Mouse (Mus musculus) liver, embryonic 11.5 days (tissue): ENCODE data around the gene Fzr1. TPM values are rescaled to one million over a fixed set of nuclear protein-coding genes. Genes with fewer than 3 reads are reported as not detected.
A peak's percentile ranks its signal among the peaks of the same experiment; 100 is the strongest.

Experiments
- ATAC-seq: fragments of 200-750 bp; cut with Nextera tagmentation; replicated peaks from 2 replicates; pipeline ENCODE4 v1.8.0; 2017; ENCODE audit warnings: moderate number of reproducible peaks, mild to moderate bottlenecking, moderate TSS enrichment, moderate library complexity; ENCODE audit not compliant: low FRiP score
- DNase-seq: peaks from one replicate; pipeline ENCODE4 v3.0.0-alpha.2; 2017; ENCODE audit warnings: low spot score
- H3K27ac ChIP-seq: fragments of 300-500 bp; sonication (generic); 2 replicates; pipeline ENCODE4 v1.5.1; 2014; ENCODE audit warnings: mild to moderate bottlenecking, low read depth, low read length, control low read depth
- H3K27me3 ChIP-seq: fragments of 300-500 bp; sonication (generic); replicated peaks from 2 replicates; pipeline ENCODE4 v1.6.1; 2014; ENCODE audit warnings: low read length, mixed read lengths; ENCODE audit not compliant: control insufficient read depth, insufficient read depth
- H3K36me3 ChIP-seq: fragments of 300-500 bp; sonication (generic); 2 replicates; pipeline ENCODE4 v1.6.1; 2014; ENCODE audit warnings: mild to moderate bottlenecking, low read length, moderate library complexity, mixed read lengths; ENCODE audit not compliant: control insufficient read depth, insufficient read depth
- H3K4me1 ChIP-seq: fragments of 300-500 bp; sonication (generic); replicated peaks from 2 replicates; pipeline ENCODE4 v1.6.1; 2014; ENCODE audit warnings: low read length, mixed read lengths; ENCODE audit not compliant: control insufficient read depth, insufficient read depth
- H3K4me2 ChIP-seq: fragments of 300-500 bp; sonication (generic); 2 replicates; pipeline ENCODE4 v1.6.1; 2014; ENCODE audit warnings: mild to moderate bottlenecking, control low read depth, moderate library complexity
- H3K4me3 ChIP-seq: fragments of 300-500 bp; sonication (generic); 2 replicates; pipeline ENCODE4 v1.5.1; 2014; ENCODE audit warnings: low read depth, low read length, control low read depth
- H3K9ac ChIP-seq: fragments of 300-500 bp; sonication (generic); 2 replicates; pipeline ENCODE4 v1.6.1; 2014; ENCODE audit warnings: low read depth, low read length, control low read depth
- H3K9me3 ChIP-seq: fragments of 300-500 bp; sonication (generic); 2 replicates; pipeline ENCODE4 v1.6.1; 2016; ENCODE audit warnings: low read length, inconsistent platforms, mixed read lengths; ENCODE audit not compliant: control insufficient read depth
- WGBS: fragments of 180-500 bp; shearing (Covaris S2); extraction: QIAGEN DNeasy Blood & Tissue Kit; methylation state at CpG from one replicate; pipeline ENCODE4 v1.1.7; 2014; 5-methylcytosine and 5-hydroxymethylcytosine counted together
- polyA plus RNA-seq: library from polyadenylated mRNA; unstranded; fragments of >200 nt; fragmentation: Nextera tagmentation; extraction: Ambion mirVana; gene quantifications from 2 replicates; pipeline ENCODE4 v1.2.1, GENCODE M21; 2014

Gene Fzr1
- polyA plus RNA-seq, 1 experiment from 2014 or later = 74.0 TPM

DNA sequence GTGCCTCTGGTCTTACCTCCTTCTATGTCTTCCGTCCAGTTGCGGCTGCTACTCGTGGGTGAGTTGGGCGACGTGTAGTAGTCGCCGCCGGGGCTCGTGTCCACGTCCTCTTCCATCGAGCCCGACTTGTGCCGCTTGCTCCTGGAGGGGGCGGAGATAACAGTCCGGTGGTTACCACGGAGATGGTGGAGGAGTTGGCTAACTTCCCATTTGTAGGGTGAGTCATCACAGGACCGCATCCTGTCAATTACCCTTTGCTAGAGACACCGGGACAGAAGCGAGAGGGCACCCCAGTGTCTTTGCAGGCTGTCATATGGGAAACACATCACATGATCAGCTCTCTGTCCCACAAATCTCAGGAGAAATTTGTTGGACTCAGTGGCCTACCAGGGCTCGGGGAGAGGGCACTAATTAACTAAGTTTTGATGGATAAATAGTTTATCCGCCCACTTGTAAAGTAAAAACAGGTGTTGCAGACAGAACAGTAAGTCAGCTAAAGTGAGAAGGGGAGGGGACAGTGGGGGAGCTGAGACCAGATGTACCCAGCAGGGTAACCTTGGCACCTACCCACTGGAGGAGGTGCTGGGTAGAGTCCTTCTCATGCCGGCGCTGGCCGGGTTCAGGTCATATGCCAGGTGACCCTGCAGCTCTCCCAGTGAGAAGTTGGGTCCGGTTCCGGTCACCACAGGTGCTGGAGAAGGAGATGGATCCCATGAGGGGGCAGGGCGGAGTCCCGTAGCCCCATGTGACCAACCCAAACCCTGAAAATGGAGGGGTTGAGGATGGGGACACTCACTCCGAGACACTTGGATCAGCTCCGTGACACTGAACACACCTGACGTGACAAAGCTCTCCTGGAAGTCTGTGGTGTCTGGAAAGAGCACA lies 29.5 kb upstream of the Fzr1 start:
- ATAC-seq = no peak
- DNase-seq = no peak
- 16% methylated on average over 31 of the region's 31 CpGs for WGBS
- Histone ChIP-seq H3K27ac (peak overlapping the region; percentile 75), H3K4me3 (peak overlapping the region; percentile 34), H3K9me3 (no peaks in the 10 kb centered on the region), H3K36me3 (no peaks in the 10 kb centered on the region; the same call in 1 of the 2 replicates), H3K9ac (peak overlapping the region; percentile 14; the same call in 1 of the 2 replicates), H3K4me2 (peak overlapping the region; percentile 48), H3K27me3 (peaks cover 24% of the 10 kb centered on the region), H3K4me1 (peaks cover 80% of the 10 kb centered on the region)

DNA sequence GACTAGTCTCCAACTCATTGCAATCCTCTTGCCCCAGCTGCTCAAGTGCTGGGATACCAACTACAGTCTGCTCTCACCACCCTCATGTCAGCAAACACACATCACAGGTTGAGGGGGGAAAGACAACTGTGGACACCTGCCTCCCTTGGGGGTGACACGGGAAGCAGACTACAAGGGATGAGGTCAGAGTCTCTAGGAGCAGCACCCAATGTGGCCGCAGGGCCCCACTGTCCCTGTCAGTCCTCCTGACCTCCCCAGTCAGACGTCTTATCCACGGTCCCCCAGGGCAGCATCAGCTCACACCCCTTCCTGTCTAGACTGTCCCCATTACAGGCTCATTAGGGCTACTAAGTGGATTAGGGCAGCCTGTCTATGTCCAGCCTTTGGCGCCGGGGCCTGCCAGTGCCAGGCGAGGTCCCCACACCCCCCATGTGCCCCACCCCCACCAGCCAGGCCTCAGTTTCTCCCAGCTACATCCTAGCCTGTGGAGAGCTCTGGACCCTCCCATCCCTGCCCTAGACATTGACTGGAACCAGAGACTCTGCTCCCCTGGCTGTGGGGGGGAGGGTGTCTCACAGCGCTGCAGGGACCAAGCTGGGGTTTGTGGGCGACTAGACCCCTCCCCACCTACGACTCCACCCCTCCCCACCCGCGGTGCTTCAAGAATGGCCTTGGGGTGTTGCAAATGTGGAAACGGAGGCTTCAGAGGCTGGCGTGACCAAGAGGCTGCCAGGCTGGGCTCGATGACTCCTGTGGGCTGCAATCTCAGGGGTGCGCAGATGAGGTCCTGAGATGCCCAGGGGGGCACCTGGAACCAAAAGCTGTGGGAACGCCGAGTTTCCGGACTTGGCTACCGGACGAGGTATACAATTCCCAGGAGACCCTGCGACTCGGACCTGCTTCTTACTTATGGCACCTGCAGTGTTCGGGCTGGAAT lies 28.5 kb upstream of the Fzr1 start:
- Histone ChIP-seq H3K27me3 (peaks cover 24% of the 10 kb centered on the region), H3K9ac (no peak overlapping the region; the same call in 1 of the 2 replicates), H3K4me3 (peak overlapping the region; percentile 34), H3K4me2 (peak overlapping the region; percentile 48), H3K36me3 (no peaks in the 10 kb centered on the region; the same call in 1 of the 2 replicates), H3K4me1 (peaks cover 80% of the 10 kb centered on the region), H3K9me3 (no peaks in the 10 kb centered on the region), H3K27ac (peak overlapping the region; percentile 75)
- 24% methylated on average over 24 of the region's 24 CpGs for WGBS
- no peak for ATAC-seq
- no peak for DNase-seq

- no peak overlapping the region for H3K4me3 ChIP-seq
- no peak overlapping the region for H3K4me2 ChIP-seq
- ATAC-seq (no peak), DNase-seq (no peak)
- no peak overlapping the region for H3K27ac ChIP-seq
- H3K9ac ChIP-seq = no peak overlapping the region
- 42% methylated on average over 13 of the region's 13 CpGs for WGBS
- H3K36me3 ChIP-seq = peaks cover 2% of the 10 kb centered on the region; the same call in 1 of the 2 replicates
- H3K4me1 ChIP-seq = peaks cover 79% of the 10 kb centered on the region
- no peaks in the 10 kb centered on the region for H3K9me3 ChIP-seq
- peaks cover 24% of the 10 kb centered on the region for H3K27me3 ChIP-seq
Measured at GRCm38 (mm10) chr10:81405588-81406201, 27.4 kb upstream of the Fzr1 start.

- peaks cover 69% of the 10 kb centered on the region for H3K4me1 ChIP-seq
- H3K27me3 ChIP-seq = peaks cover 27% of the 10 kb centered on the region
- no peaks in the 10 kb centered on the region for H3K9me3 ChIP-seq
- 33% methylated on average over 18 of the region's 18 CpGs for WGBS
- H3K36me3 ChIP-seq = peaks cover 5% of the 10 kb centered on the region
- H3K4me3 ChIP-seq = no peak overlapping the region
- peak overlapping the region; percentile 20; the same call in 1 of the 2 replicates for H3K4me2 ChIP-seq
- DNase-seq (no peak), ATAC-seq (no peak)
- H3K9ac ChIP-seq = peak overlapping the region; percentile 37; the same call in 1 of the 2 replicates
- no peak overlapping the region for H3K27ac ChIP-seq
Measured at GRCm38 (mm10) chr10:81404720-81405119, 26.4 kb upstream of the Fzr1 start.

- H3K4me3 ChIP-seq = no peak overlapping the region
- H3K9me3 ChIP-seq = no peaks in the 10 kb centered on the region
- 29% methylated on average over 9 of the region's 9 CpGs for WGBS
- DNase-seq (no peak), ATAC-seq (no peak)
- no peak overlapping the region for H3K27ac ChIP-seq
- peaks cover 9% of the 10 kb centered on the region for H3K36me3 ChIP-seq
- peaks cover 27% of the 10 kb centered on the region for H3K27me3 ChIP-seq
- peaks cover 63% of the 10 kb centered on the region for H3K4me1 ChIP-seq
- H3K9ac ChIP-seq = no peak overlapping the region
- no peak overlapping the region for H3K4me2 ChIP-seq
Measured at GRCm38 (mm10) chr10:81404082-81404481, 25.8 kb upstream of the Fzr1 start.

- Histone ChIP-seq H3K4me3 (no peak overlapping the region), H3K9me3 (no peaks in the 10 kb centered on the region), H3K27me3 (peaks cover 27% of the 10 kb centered on the region), H3K4me1 (peaks cover 57% of the 10 kb centered on the region), H3K36me3 (peaks cover 9% of the 10 kb centered on the region), H3K27ac (peak overlapping the region; percentile 60; the same call in 1 of the 2 replicates), H3K9ac (no peak overlapping the region), H3K4me2 (0 out of 2 replicates have a peak overlapping the region, but pooled peaks have one; percentile 9)
- ATAC-seq (no peak), DNase-seq (no peak)
- WGBS = 72% methylated on average over 10 of the region's 10 CpGs
Measured at GRCm38 (mm10) chr10:81403511-81403910, 25.2 kb upstream of the Fzr1 start.

DNA sequence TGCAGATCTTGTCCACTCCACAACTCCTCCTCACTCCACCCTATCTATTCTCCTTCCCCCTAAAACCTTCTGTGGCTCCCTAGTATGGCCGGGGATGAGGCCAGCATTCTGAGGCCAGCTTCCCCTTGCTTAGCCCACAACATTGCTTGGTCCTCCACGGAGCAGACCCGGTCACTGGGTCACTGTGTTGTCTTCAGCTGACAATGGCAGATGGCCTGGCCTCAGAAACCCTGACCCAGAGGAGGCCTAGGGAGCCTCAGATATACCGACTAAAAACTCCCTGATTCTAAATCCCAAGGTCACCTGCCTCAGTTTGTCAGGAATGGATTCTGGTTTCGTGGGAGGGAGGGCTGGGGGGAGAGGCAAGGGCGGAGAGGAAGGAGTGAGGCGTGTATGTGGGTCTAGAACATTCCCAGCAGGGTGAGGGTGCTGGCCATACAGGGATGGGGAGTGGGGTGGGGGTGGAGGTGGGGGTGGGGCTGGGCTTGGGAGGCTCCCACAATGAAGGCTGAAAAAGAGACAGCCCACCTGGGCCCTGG lies 24.0 kb upstream of the Fzr1 start:
- Histone ChIP-seq H3K9me3 (no peaks in the 10 kb centered on the region), H3K27me3 (peaks cover 16% of the 10 kb centered on the region), H3K36me3 (peaks cover 9% of the 10 kb centered on the region; the same call in 1 of the 2 replicates), H3K4me1 (peaks cover 45% of the 10 kb centered on the region), H3K4me3 (no peak overlapping the region), H3K9ac (no peak overlapping the region), H3K4me2 (peak overlapping the region; percentile 48), H3K27ac (peak overlapping the region; percentile 60)
- no peak for DNase-seq
- no peak for ATAC-seq
- WGBS = 22% methylated on average over 7 of the region's 7 CpGs
